Mouse (Mus musculus): ENCODE measurements at regions not wholly inside any gene's neighbourhood (a gene's known extent, or its start where the extent isn't known, plus 50 kb on each side); places are given as distances from the start of the nearest gene placed in this dataset.

- peak; percentile 6 for DNase-seq (ENCODE audit: extremely low spot score)
Measured at GRCm38 (mm10) chr9:68254218-68254617, 399.4 kb upstream of the Rora start.

GRCm38 (mm10) chr9:68268551-68268950 lies 385.0 kb upstream of the Rora start:
- DNase-seq (ENCODE audit: extremely low spot score): no peak

- peak; percentile 13 for DNase-seq (ENCODE audit: extremely low spot score)
Measured at GRCm38 (mm10) chr9:68302232-68302925, 351.2 kb upstream of the Rora start.

GRCm38 (mm10) chr9:68330721-68331120 lies 322.9 kb upstream of the Rora start:
- no peak for DNase-seq (ENCODE audit: extremely low spot score)

GRCm38 (mm10) chr9:68340921-68341320 lies 312.7 kb upstream of the Rora start:
- no peak for DNase-seq (ENCODE audit: extremely low spot score)

- DNase-seq (ENCODE audit: extremely low spot score): no peak
Measured at GRCm38 (mm10) chr9:68341511-68341910, 312.1 kb upstream of the Rora start.

GRCm38 (mm10) chr9:68347426-68347825 lies 306.2 kb upstream of the Rora start:
- no peak for DNase-seq (ENCODE audit: extremely low spot score)

- no peak for DNase-seq (ENCODE audit: extremely low spot score)
Measured at GRCm38 (mm10) chr9:68351466-68351865, 302.1 kb upstream of the Rora start.

- DNase-seq (ENCODE audit: extremely low spot score): no peak
Measured at GRCm38 (mm10) chr9:68354470-68354869, 299.1 kb upstream of the Rora start.

GRCm38 (mm10) chr9:68356078-68356477 lies 297.5 kb upstream of the Rora start:
- DNase-seq (ENCODE audit: extremely low spot score): no peak

- DNase-seq (ENCODE audit: extremely low spot score): no peak
Measured at GRCm38 (mm10) chr9:68357231-68357630, 296.4 kb upstream of the Rora start.

GRCm38 (mm10) chr9:68366973-68367372 lies 286.6 kb upstream of the Rora start:
- no peak for DNase-seq (ENCODE audit: extremely low spot score)

GRCm38 (mm10) chr9:68367556-68367955 lies 286.0 kb upstream of the Rora start:
- no peak for DNase-seq (ENCODE audit: extremely low spot score)

- DNase-seq (ENCODE audit: extremely low spot score): no peak
Measured at GRCm38 (mm10) chr9:68372726-68373125, 280.9 kb upstream of the Rora start.

GRCm38 (mm10) chr9:68376222-68376621 lies 277.4 kb upstream of the Rora start:
- DNase-seq (ENCODE audit: extremely low spot score): no peak

GRCm38 (mm10) chr9:68381871-68382270 lies 271.7 kb upstream of the Rora start:
- DNase-seq (ENCODE audit: extremely low spot score): no peak

GRCm38 (mm10) chr9:68400930-68401329 lies 252.7 kb upstream of the Rora start:
- DNase-seq (ENCODE audit: extremely low spot score): no peak

GRCm38 (mm10) chr9:68402176-68402845 lies 251.3 kb upstream of the Rora start:
- no peak for DNase-seq (ENCODE audit: extremely low spot score)

- no peak for DNase-seq (ENCODE audit: extremely low spot score)
Measured at GRCm38 (mm10) chr9:68402981-68403380, 250.6 kb upstream of the Rora start.

- no peak for DNase-seq (ENCODE audit: extremely low spot score)
Measured at GRCm38 (mm10) chr9:68403516-68403915, 250.1 kb upstream of the Rora start.

- DNase-seq (ENCODE audit: extremely low spot score): no peak
Measured at GRCm38 (mm10) chr9:68409786-68410185, 243.8 kb upstream of the Rora start.

GRCm38 (mm10) chr9:68426286-68426685 lies 227.3 kb upstream of the Rora start:
- no peak for DNase-seq (ENCODE audit: extremely low spot score)

- no peak for DNase-seq (ENCODE audit: extremely low spot score)
Measured at GRCm38 (mm10) chr9:68462755-68463154, 190.8 kb upstream of the Rora start.

Measured in embryo, embryonic 9.5 days (tissue).